Mouse (Mus musculus): ENCODE measurements around the gene Tor4a. TPM values are rescaled to one million over a fixed set of nuclear protein-coding genes. Genes with fewer than 3 reads are reported as not detected.

Tor4a gene
- polyA plus RNA-seq (2015; fragmentation: Nextera tagmentation; extraction: Ambion mirVana): 16.4 and 18.5 TPM in 2 replicates

DNA sequence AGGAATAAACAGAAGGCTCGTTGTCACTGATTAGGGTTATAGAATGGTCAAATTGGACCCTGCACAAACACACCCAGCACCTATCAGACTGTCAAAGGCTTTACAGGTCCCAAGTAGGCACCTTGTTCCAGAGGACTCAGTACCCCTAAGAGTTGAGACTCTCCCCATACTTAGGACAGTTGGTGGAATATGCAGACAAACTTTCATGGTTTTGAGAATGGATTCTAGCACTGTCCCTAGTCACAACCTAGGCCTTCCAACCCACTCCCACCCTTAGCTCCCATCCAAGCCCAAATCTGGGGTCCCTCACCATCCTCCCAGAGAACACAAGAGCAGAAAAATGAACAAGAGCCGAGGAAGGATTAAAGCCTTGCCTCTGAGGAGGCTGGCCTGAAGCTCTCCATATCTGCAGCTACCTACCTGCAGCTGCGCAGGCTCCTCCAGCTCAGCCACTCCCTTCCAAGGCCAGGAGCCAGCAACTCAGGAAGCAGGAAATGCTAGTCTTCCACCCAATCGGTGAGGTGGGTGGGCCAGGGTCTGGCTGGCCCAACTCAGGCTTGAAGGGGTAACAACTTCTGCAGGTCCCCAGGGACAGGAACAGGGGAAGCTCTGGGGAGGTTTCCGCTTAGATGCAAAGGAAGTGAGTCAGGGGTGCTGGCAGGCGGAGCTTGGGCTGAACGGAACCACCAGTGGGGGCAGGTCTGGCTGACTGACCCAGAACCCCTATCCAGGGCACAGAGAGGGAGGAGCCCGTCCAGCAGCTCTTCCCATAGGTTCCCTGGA is at the start of gene Tor4a:
Gene Tor4a (minus strand): TSS at position 715 of the 783 bp plus-strand sequence.
- Histone ChIP-seq H3K9me3 (no peaks in the 10 kb centered on the region), H3K9ac (peak within 1 kb of the TSS; percentile 51), H3K27me3 (replicated peaks) (0 out of 2 replicates have a peak, but pooled peaks cover 4% of the 10 kb centered on the region), H3K27ac (peak within 1 kb of the TSS; percentile 87), H3K4me3 (replicated peaks) (peak within 1 kb of the TSS; percentile 40), H3K4me1 (replicated peaks) (peaks cover 30% of the 10 kb centered on the region), H3K36me3 (peaks cover 18% of the 10 kb centered on the region), H3K4me2 (replicated peaks) (peak within 1 kb of the TSS; percentile 65)
- 9% methylated on average over 8 of the region's 8 CpGs for WGBS
- ATAC-seq: peak; percentile 85

DNA sequence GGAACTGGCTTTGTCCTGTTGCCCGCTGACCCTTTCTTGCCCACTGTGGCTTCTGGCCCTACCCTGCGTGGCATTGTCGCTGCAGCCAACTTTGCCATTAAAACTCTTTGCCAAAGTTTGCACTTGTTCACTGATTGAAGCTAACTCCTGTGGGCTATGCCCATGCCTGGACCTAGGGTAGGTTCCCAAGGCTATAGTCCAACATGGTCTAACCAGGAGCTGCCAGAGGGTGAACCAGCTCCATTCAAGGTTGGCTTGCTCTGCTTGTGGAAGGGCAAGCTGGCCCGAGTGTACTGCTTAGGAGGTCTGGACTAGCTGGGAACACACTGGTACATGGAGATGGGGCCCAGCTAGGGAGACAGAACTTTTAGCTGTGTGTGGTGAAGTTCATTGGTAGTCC is 47.5 kb upstream of the Tor4a start:
- no peak overlapping the region for H3K27ac ChIP-seq

DNA sequence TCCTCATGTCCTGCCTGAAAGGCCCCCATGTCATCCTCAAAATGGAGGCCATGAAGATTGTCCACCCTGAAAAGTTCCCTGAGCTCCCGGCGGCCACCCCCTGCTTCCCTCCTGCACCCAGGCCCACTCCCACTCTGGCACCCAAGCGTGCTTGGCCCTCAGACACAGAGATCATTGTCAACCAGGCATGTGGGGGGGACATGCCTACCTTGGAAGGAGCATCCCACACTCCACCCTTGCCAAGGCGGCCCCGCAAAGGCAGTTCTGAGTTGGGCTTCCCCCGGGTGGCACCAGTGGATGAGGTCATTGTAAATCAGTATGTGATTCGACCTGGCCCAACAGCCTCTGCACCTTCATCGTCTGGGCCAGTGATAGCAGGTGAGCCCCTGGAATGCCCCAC is 46.7 kb upstream of the Tor4a start:
- H3K4me1 ChIP-seq (replicated peaks): peaks cover 17% of the 10 kb centered on the region
- no peak for ATAC-seq
- WGBS: 67% methylated on average over 8 of the region's 8 CpGs
- 0 out of 2 replicates have a peak, but pooled peaks cover 3% of the 10 kb centered on the region for H3K36me3 ChIP-seq
- 0 out of 2 replicates have a peak overlapping the region, but pooled peaks have one; percentile 55 for H3K4me3 ChIP-seq (replicated peaks)
- peak overlapping the region; percentile 97 for H3K4me2 ChIP-seq (replicated peaks)
- no peak overlapping the region for H3K9ac ChIP-seq
- H3K27me3 ChIP-seq (replicated peaks): peaks cover 6% of the 10 kb centered on the region
- H3K9me3 ChIP-seq: no peaks in the 10 kb centered on the region
- no peak overlapping the region for H3K27ac ChIP-seq

More for the DNA sequence above, 47.5 kb upstream of the Tor4a start:
- H3K4me1 ChIP-seq (replicated peaks): peaks cover 17% of the 10 kb centered on the region
- no peaks in the 10 kb centered on the region for H3K9me3 ChIP-seq
- WGBS: 87% methylated on average over 4 of the region's 4 CpGs
- peaks cover 6% of the 10 kb centered on the region for H3K27me3 ChIP-seq (replicated peaks)
- no peak for ATAC-seq
- no peak overlapping the region for H3K4me2 ChIP-seq (replicated peaks)
- H3K36me3 ChIP-seq: peaks cover 9% of the 10 kb centered on the region; the same call in 1 of the 2 replicates
- 0 out of 2 replicates have a peak overlapping the region, but pooled peaks have one; percentile 8 for H3K9ac ChIP-seq
- no peak overlapping the region for H3K4me3 ChIP-seq (replicated peaks)

DNA sequence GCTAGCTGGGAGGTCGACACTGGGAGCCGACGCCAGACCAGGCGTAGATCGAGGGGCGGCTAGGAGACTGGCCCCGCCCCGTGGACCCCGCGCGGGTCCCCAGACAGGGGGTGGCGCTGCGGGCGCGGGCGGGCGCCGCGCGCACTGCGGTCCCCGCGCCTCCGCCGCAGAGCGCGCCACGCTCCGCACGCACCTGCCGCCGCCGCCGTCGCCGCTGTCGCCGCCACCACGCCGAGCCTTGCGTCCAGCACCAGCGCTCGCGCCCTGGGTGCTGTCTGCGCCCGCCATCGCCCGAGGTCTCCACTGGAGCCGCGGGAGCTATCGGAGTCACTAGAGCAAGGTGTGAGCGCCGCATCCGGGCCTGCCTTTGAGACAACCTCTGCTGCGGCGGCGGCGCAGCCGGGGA is 45.4 kb upstream of the Tor4a start, which contains the start of the genes Rnf208 and Cysrt1:
Gene Rnf208 (plus strand): TSS at position 155 of the 406 bp plus-strand sequence.
Gene Cysrt1 (minus strand): TSS at position 352 of the 406 bp plus-strand sequence.
- Histone ChIP-seq H3K4me1 (replicated peaks) (peaks cover 23% of the 10 kb centered on the region), H3K36me3 (no peaks in the 10 kb centered on the region), H3K4me3 (replicated peaks) (peak within 1 kb of the TSS; percentile 55), H3K4me2 (replicated peaks) (peak within 1 kb of the TSS; percentile 97), H3K9ac (peak within 1 kb of the TSS; percentile 57), H3K27me3 (replicated peaks) (peaks cover 6% of the 10 kb centered on the region), H3K9me3 (no peaks in the 10 kb centered on the region), H3K27ac (peak within 1 kb of the TSS; percentile 72)
- under 1% methylated on average over 51 of the region's 59 CpGs for WGBS
- no peak for ATAC-seq

DNA sequence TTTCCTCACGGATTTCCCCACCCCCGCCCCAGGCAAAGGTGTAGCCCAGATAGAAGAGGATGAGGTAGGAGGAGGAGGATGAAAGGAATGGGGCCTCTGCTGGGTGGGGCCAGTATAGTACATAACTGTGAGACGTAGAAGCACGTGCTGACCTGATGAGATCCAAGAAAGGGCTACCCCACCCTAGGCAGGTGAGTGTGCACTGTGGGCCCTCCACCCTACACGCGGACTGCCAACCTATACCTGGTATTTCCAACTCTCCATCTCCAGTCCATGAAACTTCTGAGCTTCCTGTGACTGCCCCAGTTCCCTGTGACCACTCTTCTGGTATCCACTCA is 44.7 kb upstream of the Tor4a start:
- Histone ChIP-seq H3K4me2 (replicated peaks) (peak overlapping the region; percentile 97), H3K27ac (peak overlapping the region; percentile 72; the same call in 1 of the 2 replicates), H3K4me1 (replicated peaks) (peaks cover 20% of the 10 kb centered on the region), H3K4me3 (replicated peaks) (peak overlapping the region; percentile 55), H3K9me3 (no peaks in the 10 kb centered on the region), H3K36me3 (no peaks in the 10 kb centered on the region), H3K9ac (peak overlapping the region; percentile 57; the same call in 1 of the 2 replicates), H3K27me3 (replicated peaks) (peaks cover 6% of the 10 kb centered on the region)
- 12% methylated on average over 6 of the region's 6 CpGs for WGBS
- peak; percentile 63 for ATAC-seq

DNA sequence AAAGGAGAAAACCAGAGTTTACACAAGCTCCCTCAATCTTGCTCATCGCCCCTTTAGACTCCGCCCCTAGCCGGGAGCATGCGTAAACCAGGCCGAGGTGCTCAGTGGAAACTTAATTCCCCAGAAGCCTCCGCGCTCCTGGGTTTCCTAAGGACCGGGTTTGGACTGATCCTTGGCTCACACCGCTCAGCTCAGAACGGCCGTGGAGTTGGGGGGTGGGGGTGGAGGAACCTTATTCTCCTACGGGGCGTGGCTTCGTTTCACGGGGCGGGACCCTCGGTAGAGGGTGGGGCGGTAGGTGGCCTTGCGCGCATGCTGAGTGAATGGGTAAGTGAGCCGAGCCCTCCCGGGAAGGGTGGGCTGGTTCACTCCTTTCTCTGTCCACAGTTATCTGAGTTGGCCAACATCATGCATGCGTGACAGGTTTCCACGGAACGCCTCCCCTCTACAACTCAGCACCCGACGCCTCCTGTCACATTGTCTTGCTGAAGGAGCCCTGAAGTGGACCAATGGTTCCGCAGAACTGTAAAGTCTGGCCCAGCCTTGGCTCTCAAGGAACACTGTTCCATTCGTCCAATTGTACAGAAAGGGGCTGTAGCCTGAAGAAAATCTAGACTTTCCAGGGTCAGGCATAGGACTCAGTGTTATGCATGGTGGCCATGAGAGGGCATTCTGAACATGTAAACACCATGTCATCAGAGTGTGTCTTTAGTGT is 44.2 kb upstream of the Tor4a start:
- Histone ChIP-seq H3K9ac (0 out of 2 replicates have a peak overlapping the region, but pooled peaks have one; percentile 15), H3K27ac (peak overlapping the region; percentile 72), H3K4me3 (replicated peaks) (peak overlapping the region; percentile 55), H3K4me2 (replicated peaks) (peak overlapping the region; percentile 97), H3K36me3 (no peaks in the 10 kb centered on the region), H3K4me1 (replicated peaks) (peaks cover 20% of the 10 kb centered on the region), H3K27me3 (replicated peaks) (peaks cover 6% of the 10 kb centered on the region), H3K9me3 (no peaks in the 10 kb centered on the region)
- peak; percentile 80 for ATAC-seq
- 2% methylated on average over 29 of the region's 29 CpGs for WGBS

DNA sequence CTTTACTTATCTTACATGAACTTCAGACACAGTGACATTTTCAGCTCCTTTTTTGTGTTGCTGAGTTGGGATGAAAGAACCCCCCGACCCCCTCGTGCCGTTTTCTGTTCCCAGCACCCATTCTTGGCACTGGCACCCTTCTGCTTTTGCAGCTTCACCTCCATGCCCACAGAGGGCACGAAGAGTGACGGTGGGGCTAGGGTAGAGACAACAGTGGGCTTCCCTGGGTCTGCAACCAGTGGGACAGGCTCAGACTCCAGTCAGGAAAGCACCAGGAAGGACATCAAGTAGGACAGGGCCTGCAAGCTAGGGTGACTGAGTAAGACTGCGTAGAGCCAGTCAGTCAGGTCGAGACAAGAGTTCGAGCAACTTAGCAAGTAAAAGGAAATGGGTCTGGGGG is 43.6 kb upstream of the Tor4a start:
- Histone ChIP-seq H3K9me3 (no peaks in the 10 kb centered on the region), H3K9ac (0 out of 2 replicates have a peak overlapping the region, but pooled peaks have one; percentile 15), H3K27ac (peak overlapping the region; percentile 72; the same call in 1 of the 2 replicates), H3K36me3 (no peaks in the 10 kb centered on the region), H3K4me2 (replicated peaks) (peak overlapping the region; percentile 97), H3K4me3 (replicated peaks) (peak overlapping the region; percentile 55), H3K4me1 (replicated peaks) (peaks cover 18% of the 10 kb centered on the region), H3K27me3 (replicated peaks) (peaks cover 6% of the 10 kb centered on the region)
- ATAC-seq: peak; percentile 10; the same call in 1 of the 2 replicates
- 51% methylated on average over 8 of the region's 8 CpGs for WGBS

DNA sequence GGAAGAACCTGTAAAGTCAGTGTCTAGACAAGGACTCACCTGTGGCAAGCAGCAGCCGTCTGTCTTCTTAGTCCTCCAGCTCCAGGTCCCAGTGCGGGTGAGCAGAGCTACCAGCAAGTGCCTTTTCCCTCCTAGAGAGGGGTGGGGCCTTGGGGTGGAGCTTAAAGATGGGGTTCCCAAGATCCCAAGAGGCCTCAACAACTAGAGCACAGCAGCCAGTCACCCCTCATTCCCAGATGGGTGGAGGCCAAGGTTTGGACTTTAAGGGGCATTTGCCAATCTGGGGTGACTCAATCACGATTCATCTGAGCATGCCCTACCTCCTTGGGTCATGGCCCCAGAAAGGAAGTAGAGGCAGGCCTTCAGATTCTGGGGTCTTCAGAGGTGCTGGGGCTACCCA is 43.1 kb upstream of the Tor4a start:
- ATAC-seq: no peak
- Histone ChIP-seq H3K27ac (no peak overlapping the region), H3K4me3 (replicated peaks) (no peak overlapping the region), H3K4me1 (replicated peaks) (peaks cover 18% of the 10 kb centered on the region), H3K9ac (no peak overlapping the region), H3K9me3 (no peaks in the 10 kb centered on the region), H3K27me3 (replicated peaks) (peaks cover 6% of the 10 kb centered on the region), H3K36me3 (no peaks in the 10 kb centered on the region), H3K4me2 (replicated peaks) (no peak overlapping the region)
- WGBS: 96% methylated on average over 3 of the region's 3 CpGs

DNA sequence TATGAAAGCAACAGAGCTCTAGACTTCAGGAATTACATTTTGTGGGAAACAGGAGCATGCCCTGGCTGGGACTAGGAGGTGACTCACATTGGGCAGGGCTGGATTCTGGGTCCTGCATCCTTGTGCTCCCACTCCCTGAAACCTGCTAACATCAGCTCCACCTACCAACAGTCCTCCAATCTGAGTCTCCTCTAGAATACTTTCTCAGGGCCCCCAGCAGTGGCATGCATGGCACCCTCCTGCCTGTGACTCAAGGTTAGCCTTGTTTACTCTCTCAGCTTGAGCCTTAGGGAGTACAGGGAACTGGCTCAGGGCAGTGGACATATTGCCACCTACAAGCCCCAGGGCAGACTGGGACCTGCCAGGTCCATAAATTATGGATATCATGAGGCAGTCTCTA is 41.4 kb upstream of the Tor4a start:
- Histone ChIP-seq H3K9me3 (no peaks in the 10 kb centered on the region), H3K36me3 (no peaks in the 10 kb centered on the region), H3K9ac (no peak overlapping the region), H3K27ac (0 out of 2 replicates have a peak overlapping the region, but pooled peaks have one; percentile 5), H3K4me2 (replicated peaks) (no peak overlapping the region), H3K4me3 (replicated peaks) (no peak overlapping the region), H3K27me3 (replicated peaks) (peaks cover 6% of the 10 kb centered on the region), H3K4me1 (replicated peaks) (peaks cover 18% of the 10 kb centered on the region)
- no peak for ATAC-seq

DNA sequence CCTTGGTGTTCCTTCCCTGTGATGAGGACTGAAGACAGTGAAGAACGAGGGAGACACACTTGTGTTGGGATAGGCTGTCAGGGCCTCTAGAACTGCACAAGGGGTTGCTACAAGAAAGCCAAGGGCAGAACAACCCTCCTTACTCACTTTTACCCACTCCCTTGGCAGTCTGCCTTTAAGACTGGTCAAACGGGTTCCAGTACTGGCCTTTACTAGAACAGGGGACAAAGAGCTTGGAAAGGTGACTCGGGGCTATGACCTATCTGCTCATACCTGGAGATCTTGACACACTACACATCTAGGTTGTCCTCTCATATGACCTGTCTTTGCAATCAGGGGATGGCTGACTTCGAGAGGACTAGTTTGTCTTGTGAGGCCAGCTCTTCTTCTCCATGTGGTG is 40.8 kb upstream of the Tor4a start:
- no peak for ATAC-seq
- Histone ChIP-seq H3K4me3 (replicated peaks) (no peak overlapping the region), H3K27me3 (replicated peaks) (peaks cover 4% of the 10 kb centered on the region), H3K27ac (peak overlapping the region; percentile 5; the same call in 1 of the 2 replicates), H3K36me3 (no peaks in the 10 kb centered on the region), H3K9ac (no peak overlapping the region), H3K4me2 (replicated peaks) (no peak overlapping the region), H3K4me1 (replicated peaks) (peaks cover 18% of the 10 kb centered on the region), H3K9me3 (no peaks in the 10 kb centered on the region)
- WGBS: 55% methylated on average over 4 of the region's 4 CpGs

DNA sequence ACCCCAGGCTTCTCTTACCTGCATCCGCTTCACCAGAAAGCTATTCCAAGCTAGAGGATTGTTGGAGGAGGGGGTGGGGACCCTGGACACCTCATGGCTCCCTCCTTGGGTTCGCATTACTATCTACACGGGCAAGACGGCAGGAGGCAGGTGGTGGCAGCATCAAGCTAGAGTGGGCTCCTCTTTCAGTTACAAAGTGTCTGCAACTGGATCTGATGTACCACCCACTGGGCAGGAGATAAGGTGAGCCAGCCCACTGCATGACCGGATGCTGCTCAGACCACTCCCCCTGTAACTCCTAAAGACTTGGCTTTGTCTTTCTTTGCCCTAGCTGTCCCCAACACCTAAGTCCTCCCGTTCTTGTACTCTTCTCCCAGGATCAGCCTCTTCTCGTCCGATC is 39.9 kb upstream of the Tor4a start, which contains the start of gene Rnf224:
Gene Rnf224 (minus strand): TSS at position 174 of the 400 bp plus-strand sequence.
- Histone ChIP-seq H3K36me3 (no peaks in the 10 kb centered on the region), H3K27ac (peak within 1 kb of the TSS; percentile 9; the same call in 1 of the 2 replicates), H3K9me3 (no peaks in the 10 kb centered on the region), H3K4me3 (replicated peaks) (no peak within 1 kb of the TSS), H3K4me2 (replicated peaks) (no peak within 1 kb of the TSS), H3K4me1 (replicated peaks) (peaks cover 14% of the 10 kb centered on the region), H3K27me3 (replicated peaks) (peaks cover under 1% of the 10 kb centered on the region; the same call in 1 of the 2 replicates), H3K9ac (no peak within 1 kb of the TSS)
- 34% methylated on average over 8 of the region's 8 CpGs for WGBS
- ATAC-seq: no peak
